Mouse (Mus musculus) hindbrain, embryonic 15.5 days (tissue): ENCODE measurements around the gene Rad9a. TPM values are rescaled to one million over a fixed set of nuclear protein-coding genes. Genes with fewer than 3 reads are reported as not detected.

Experiments used
- ATAC-seq: fragments of 200-750 bp; cut with Nextera tagmentation; 2 replicates; pipeline ENCODE4 v1.8.0; 2017; ENCODE audit warnings: low read depth, moderate number of reproducible peaks, moderate TSS enrichment; ENCODE audit not compliant: low FRiP score
- H3K27ac ChIP-seq: fragments of 300-500 bp; sonication (generic); replicated peaks from 2 replicates; pipeline ENCODE4 v1.5.1; 2015; ENCODE audit warnings: mild to moderate bottlenecking, inconsistent platforms
- H3K27me3 ChIP-seq: fragments of 300-500 bp; sonication (generic); 2 replicates; pipeline ENCODE4 v1.6.1; 2015; ENCODE audit warnings: control low read depth, inconsistent platforms
- H3K36me3 ChIP-seq: fragments of 300-500 bp; sonication (generic); 2 replicates; pipeline ENCODE4 v1.6.1; 2015; ENCODE audit warnings: control low read depth, inconsistent platforms
- H3K4me1 ChIP-seq: fragments of 300-500 bp; sonication (generic); replicated peaks from 2 replicates; pipeline ENCODE4 v1.6.1; 2015; ENCODE audit warnings: control low read depth, inconsistent platforms
- H3K4me2 ChIP-seq: fragments of 300-500 bp; sonication (generic); 2 replicates; pipeline ENCODE4 v1.6.1; 2015; ENCODE audit warnings: moderate library complexity, mild to moderate bottlenecking, inconsistent platforms
- H3K4me3 ChIP-seq: fragments of 300-500 bp; sonication (generic); 2 replicates; pipeline ENCODE4 v1.5.1; 2015; ENCODE audit warnings: mild to moderate bottlenecking, inconsistent platforms
- H3K9ac ChIP-seq: fragments of 300-500 bp; sonication (generic); 2 replicates; pipeline ENCODE4 v1.6.1; 2015; ENCODE audit warnings: inconsistent platforms
- H3K9me3 ChIP-seq: fragments of 300-500 bp; sonication (generic); 2 replicates; pipeline ENCODE4 v1.6.1; 2016; ENCODE audit warnings: control low read depth, inconsistent platforms
- WGBS: fragments of 180-500 bp; shearing (Covaris S2); methylation state at CpG from one replicate; pipeline ENCODE4 v1.1.7; 2015; 5-methylcytosine and 5-hydroxymethylcytosine counted together
- microRNA-seq: library from miRNA; unstranded; fragments of <30 nt; microRNA quantifications from one replicate; pipeline ENCODE4, GENCODE M21; 2016
- polyA plus RNA-seq: library from polyadenylated mRNA; unstranded; fragments of >200 nt; fragmentation: Nextera tagmentation; extraction: Ambion mirVana; gene quantifications from 2 replicates; pipeline ENCODE4 v1.2.1, GENCODE M21; 2015

Rad9a gene
- polyA plus RNA-seq, 1 experiment from 2014 or later = 27.5 TPM

GRCm38 (mm10) chr19:4147782-4148490 is 53.5 kb downstream of the Rad9a start:
- peak; percentile 36 for ATAC-seq
- Histone ChIP-seq H3K9me3 (no peaks in the 10 kb centered on the region), H3K4me2 (peak overlapping the region; percentile 82), H3K4me3 (peak overlapping the region; percentile 81), H3K9ac (peak overlapping the region; percentile 87), H3K27ac (peak overlapping the region; percentile 74), H3K36me3 (peaks cover 5% of the 10 kb centered on the region; the same call in 1 of the 2 replicates), H3K4me1 (peaks cover 26% of the 10 kb centered on the region), H3K27me3 (no peaks in the 10 kb centered on the region)
- WGBS = 35% methylated on average over 9 of the region's 9 CpGs

GRCm38 (mm10) chr19:4147022-4147405 is 54.4 kb downstream of the Rad9a start:
- H3K36me3 ChIP-seq = peaks cover 5% of the 10 kb centered on the region; the same call in 1 of the 2 replicates
- H3K4me2 ChIP-seq = no peak overlapping the region
- no peak overlapping the region for H3K27ac ChIP-seq
- WGBS = 43% methylated on average over 3 of the region's 3 CpGs
- H3K9me3 ChIP-seq = no peaks in the 10 kb centered on the region
- H3K4me1 ChIP-seq = peaks cover 26% of the 10 kb centered on the region
- no peak for ATAC-seq
- no peak overlapping the region for H3K4me3 ChIP-seq
- H3K27me3 ChIP-seq = no peaks in the 10 kb centered on the region
- no peak overlapping the region for H3K9ac ChIP-seq

DNA sequence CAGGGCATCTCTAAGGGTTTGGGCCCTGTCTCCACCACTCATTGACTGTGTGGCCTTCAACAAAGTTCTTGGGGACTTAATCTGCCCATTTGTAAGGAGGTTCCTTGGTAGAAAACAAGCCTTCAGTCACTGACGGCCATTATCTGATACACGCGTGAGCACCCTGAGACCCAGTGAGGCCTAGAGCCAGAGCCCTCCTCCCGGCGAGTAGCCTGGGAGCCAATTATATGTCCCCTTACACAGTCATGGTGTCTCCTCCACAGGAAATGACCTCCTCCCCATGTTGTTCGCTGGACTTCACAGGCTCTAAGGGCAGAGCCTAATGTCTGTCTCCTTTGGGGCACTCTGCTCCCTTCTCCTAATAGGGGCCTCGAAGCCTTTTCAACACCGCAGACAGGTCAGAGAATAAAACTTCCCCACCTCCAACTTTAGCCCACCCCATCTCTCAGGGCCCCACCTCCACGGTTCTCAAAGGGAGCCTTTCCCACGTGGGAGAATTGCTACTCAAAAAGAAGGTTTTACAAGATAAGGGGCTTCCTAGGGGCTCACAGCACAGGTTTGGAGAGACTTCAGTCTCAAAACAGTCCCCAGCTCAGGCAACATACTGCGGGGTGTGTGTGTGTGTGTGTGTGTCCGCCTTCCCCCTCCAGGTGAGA is 55.0 kb downstream of the Rad9a start:
- no peak overlapping the region for H3K27ac ChIP-seq
- peaks cover 5% of the 10 kb centered on the region; the same call in 1 of the 2 replicates for H3K36me3 ChIP-seq
- H3K4me3 ChIP-seq = no peak overlapping the region
- H3K9me3 ChIP-seq = no peaks in the 10 kb centered on the region
- ATAC-seq = no peak
- no peak overlapping the region for H3K9ac ChIP-seq
- no peaks in the 10 kb centered on the region for H3K27me3 ChIP-seq
- H3K4me1 ChIP-seq = peaks cover 26% of the 10 kb centered on the region
- H3K4me2 ChIP-seq = no peak overlapping the region
- 61% methylated on average over 12 of the region's 12 CpGs for WGBS

DNA sequence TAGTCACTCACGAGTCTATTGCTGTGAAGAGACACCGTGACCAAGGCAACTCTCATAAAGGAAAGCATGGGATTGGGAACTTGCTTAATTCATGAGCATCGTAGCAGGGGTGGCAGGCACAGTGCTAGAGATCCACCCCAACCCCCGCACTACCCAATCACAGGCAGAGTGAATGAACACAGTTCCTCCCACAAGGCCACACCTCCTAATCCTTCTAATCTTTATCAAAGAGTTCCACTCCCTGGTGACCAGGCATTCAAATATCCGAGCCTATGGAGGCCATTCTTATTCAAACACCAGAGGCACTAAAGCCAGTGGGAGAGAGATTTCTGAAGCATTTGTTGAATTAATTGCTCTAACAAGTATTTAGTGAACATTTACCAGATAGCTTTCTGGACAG is 55.5 kb downstream of the Rad9a start:
- Histone ChIP-seq H3K4me2 (no peak overlapping the region), H3K9ac (no peak overlapping the region), H3K27ac (no peak overlapping the region), H3K4me3 (no peak overlapping the region), H3K4me1 (peaks cover 24% of the 10 kb centered on the region), H3K36me3 (peaks cover under 1% of the 10 kb centered on the region; the same call in 1 of the 2 replicates), H3K27me3 (no peaks in the 10 kb centered on the region), H3K9me3 (no peaks in the 10 kb centered on the region)
- WGBS = 88% methylated on average over 5 of the region's 5 CpGs
- ATAC-seq = no peak

Small RNAs within 50 kb of the gene (microRNA-seq; reads per million reads assigned to microRNA genes)
- gene Gm26115 = not detected

Other genes with a start within 250 kb of the Rad9a start
- gene Aldh3b3, start 243.0 kb downstream of the Rad9a start, polyA plus RNA-seq = not detected in 2 replicates
- 0.18 and 0.27 TPM in 2 replicates for gene Aldh3b2, start 229.3 kb downstream of the Rad9a start, polyA plus RNA-seq
- 2.5 and 3.0 TPM in 2 replicates for gene Acy3, start 215.1 kb downstream of the Rad9a start, polyA plus RNA-seq
- gene Tbx10, start 208.9 kb downstream of the Rad9a start, polyA plus RNA-seq = 0.31 and 0.40 TPM in 2 replicates
- 25.8 and 26.5 TPM in 2 replicates for gene Nudt8, start 201.1 kb downstream of the Rad9a start, polyA plus RNA-seq
- gene Gm49405, start 201.0 kb downstream of the Rad9a start, polyA plus RNA-seq = 5.1 and 5.5 TPM in 2 replicates
- 5.9 and 6.4 TPM in 2 replicates for gene Doc2g, start 198.3 kb downstream of the Rad9a start, polyA plus RNA-seq
- gene Ndufv1, start 188.9 kb downstream of the Rad9a start, polyA plus RNA-seq = 244 and 247 TPM in 2 replicates
- gene Gstp1, start 163.7 kb downstream of the Rad9a start, polyA plus RNA-seq = 534 and 573 TPM in 2 replicates
- 0.60 and 2.2 TPM in 2 replicates for gene Gstp2, start 155.6 kb downstream of the Rad9a start, polyA plus RNA-seq
- gene Gstp3, start 142.1 kb downstream of the Rad9a start, polyA plus RNA-seq = not detected in 2 replicates
- gene Cabp2, start 120.1 kb downstream of the Rad9a start, polyA plus RNA-seq = not detected in 2 replicates
- 82.5 and 92.5 TPM in 2 replicates for gene Cdk2ap2, start 104.5 kb downstream of the Rad9a start, polyA plus RNA-seq
- gene Pitpnm1, start 101.7 kb downstream of the Rad9a start, polyA plus RNA-seq = 74.3 and 81.1 TPM in 2 replicates
- gene Aip, start 75.8 kb downstream of the Rad9a start, polyA plus RNA-seq = 102 and 104 TPM in 2 replicates
- 0.04 and 0.05 TPM in 2 replicates for gene Gpr152, start 61.9 kb downstream of the Rad9a start, polyA plus RNA-seq
- gene Cabp4, start 57.6 kb downstream of the Rad9a start, polyA plus RNA-seq = 0.21 and 0.26 TPM in 2 replicates
- gene Coro1b, start 53.0 kb downstream of the Rad9a start, polyA plus RNA-seq = 119 and 121 TPM in 2 replicates
- 0.26 and 0.83 TPM in 2 replicates for gene Ptprcap, start 48.1 kb downstream of the Rad9a start, polyA plus RNA-seq
- 47.8 and 56.7 TPM in 2 replicates for gene Rps6kb2, start 38.3 kb downstream of the Rad9a start, polyA plus RNA-seq
- gene Carns1, start 26.2 kb downstream of the Rad9a start, polyA plus RNA-seq = 5.6 and 6.1 TPM in 2 replicates
- gene Tbc1d10c, start 10.4 kb downstream of the Rad9a start, polyA plus RNA-seq = 0.98 and 1.5 TPM in 2 replicates
- gene Ppp1ca, start 9.6 kb downstream of the Rad9a start, polyA plus RNA-seq = 582 and 587 TPM in 2 replicates
- 0.69 and 0.75 TPM in 2 replicates for gene Clcf1, start 12.6 kb upstream of the Rad9a start, polyA plus RNA-seq
- not detected in 2 replicates for gene AC109138.7, start 12.7 kb upstream of the Rad9a start, polyA plus RNA-seq
- 19.2 and 20.9 TPM in 2 replicates for gene Pold4, start 30.2 kb upstream of the Rad9a start, polyA plus RNA-seq
- 15.9 and 18.5 TPM in 2 replicates for gene Ssh3, start 67.5 kb upstream of the Rad9a start, polyA plus RNA-seq
- gene Ankrd13d, start 81.5 kb upstream of the Rad9a start, polyA plus RNA-seq = 58.3 and 63.4 TPM in 2 replicates
- gene Grk2, start 104.6 kb upstream of the Rad9a start, polyA plus RNA-seq = 25.7 and 31.9 TPM in 2 replicates
- 32.7 and 36.3 TPM in 2 replicates for gene Kdm2a, start 196.6 kb upstream of the Rad9a start, polyA plus RNA-seq
- 5.7 and 6.7 TPM in 2 replicates for gene Rhod, start 237.8 kb upstream of the Rad9a start, polyA plus RNA-seq